Mouse (Mus musculus) bone marrow, adult 2 months (tissue): ENCODE measurements at regions not wholly inside any gene's neighbourhood (a gene's known extent, or its start where the extent isn't known, plus 50 kb on each side); places are given as distances from the start of the nearest gene placed in this dataset.

ENCODE experiments used
- H3K27ac ChIP-seq: fragments of 200-500 bp; 2 replicates; pipeline ENCODE4 v1.5.1; 2012; ENCODE audit warnings: low read depth, mild to moderate bottlenecking, control low read depth, inconsistent platforms, low read length; ENCODE audit not compliant: control insufficient read depth, poor library complexity, insufficient read depth
- H3K4me1 ChIP-seq: fragments of 200-500 bp; 2 replicates; pipeline ENCODE4 v1.6.1; 2011; ENCODE audit warnings: low read length; ENCODE audit not compliant: control insufficient read depth, insufficient read depth
- H3K4me3 ChIP-seq: fragments of 200-500 bp; replicated peaks from 2 replicates; pipeline ENCODE3; 2011; ENCODE audit warnings: mild to moderate bottlenecking, low read depth, low read length, control low read depth; ENCODE audit not compliant: control insufficient read depth
- CTCF ChIP-seq: fragments of 200-500 bp; IDR thresholded peaks from 2 replicates; pipeline ENCODE4 v1.5.1; 2011; ENCODE audit warnings: low read length, control low read depth; ENCODE audit not compliant: control insufficient read depth, insufficient read depth
- POLR2A ChIP-seq: fragments of 200-500 bp; IDR thresholded peaks from 2 replicates; pipeline ENCODE4 v1.6.1; 2011; ENCODE audit warnings: low read depth, mild to moderate bottlenecking, control low read depth, low read length, borderline replicate concordance; ENCODE audit not compliant: control insufficient read depth
- WGBS: fragments of 180-500 bp; shearing (Covaris S2); methylation state at CpG from one replicate; pipeline ENCODE4 v1.1.7; 2018; 5-methylcytosine and 5-hydroxymethylcytosine counted together

GRCm38 (mm10) chr5:53358181-53358580 is 91.3 kb downstream of the Smim20 start:
- no peak for TF ChIP-seq POLR2A
- no peak for TF ChIP-seq CTCF
- Histone ChIP-seq H3K4me1 (no peaks in the 10 kb centered on the region), H3K4me3 (no peak overlapping the region), H3K27ac (no peak overlapping the region)
- 56% methylated on average over 4 of the region's 4 CpGs for WGBS

GRCm38 (mm10) chr5:53359887-53360286 is 93.0 kb downstream of the Smim20 start:
- Histone ChIP-seq H3K27ac (no peak overlapping the region), H3K4me1 (no peaks in the 10 kb centered on the region)
- WGBS = 84% methylated on average over 12 of the region's 12 CpGs

GRCm38 (mm10) chr5:53361295-53361694 is 94.4 kb downstream of the Smim20 start:
- Histone ChIP-seq H3K4me1 (no peaks in the 10 kb centered on the region), H3K27ac (no peak overlapping the region), H3K4me3 (no peak overlapping the region)
- TF ChIP-seq CTCF (no peak), POLR2A (no peak)
- 10% methylated on average over 6 of the region's 6 CpGs for WGBS

More at GRCm38 (mm10) chr5:53359887-53360286, 93.0 kb downstream of the Smim20 start:
- no peak overlapping the region for H3K4me3 ChIP-seq
- no peak for TF ChIP-seq POLR2A

GRCm38 (mm10) chr5:53363898-53364297 is 97.0 kb downstream of the Smim20 start:
- 76% methylated on average over 8 of the region's 8 CpGs for WGBS
- H3K4me1 ChIP-seq = no peaks in the 10 kb centered on the region
- H3K27ac ChIP-seq = no peak overlapping the region
- TF ChIP-seq CTCF = no peak
- no peak for TF ChIP-seq POLR2A
- H3K4me3 ChIP-seq = no peak overlapping the region

- Histone ChIP-seq H3K27ac (no peak overlapping the region), H3K4me1 (no peaks in the 10 kb centered on the region), H3K4me3 (no peak overlapping the region)
- TF ChIP-seq CTCF = no peak
- TF ChIP-seq POLR2A = no peak
- 79% methylated on average over 6 of the region's 6 CpGs for WGBS
These were observed 98.9 kb upstream of the Rbpj start for GRCm38 (mm10) chr5:53366882-53367561.

GRCm38 (mm10) chr5:53370272-53370671 is 95.7 kb upstream of the Rbpj start:
- Histone ChIP-seq H3K27ac (no peak overlapping the region), H3K4me3 (no peak overlapping the region), H3K4me1 (no peaks in the 10 kb centered on the region)
- TF ChIP-seq CTCF (no peak), POLR2A (no peak)
- WGBS = 87% methylated on average over 7 of the region's 7 CpGs

- H3K4me3 ChIP-seq = no peak overlapping the region
- no peaks in the 10 kb centered on the region for H3K4me1 ChIP-seq
- WGBS = 88% methylated on average over 3 of the region's 3 CpGs
- H3K27ac ChIP-seq = no peak overlapping the region
- TF ChIP-seq CTCF (no peak), POLR2A (no peak)
These were observed 94.3 kb upstream of the Rbpj start for GRCm38 (mm10) chr5:53371638-53372037.

GRCm38 (mm10) chr5:53373315-53373714 is 92.6 kb upstream of the Rbpj start:
- TF ChIP-seq POLR2A (no peak), CTCF (no peak)
- no peak overlapping the region for H3K27ac ChIP-seq
- whole genome bisulfite sequencing = 8% methylated on average over 2 of the region's 2 CpGs
- H3K4me1 ChIP-seq = no peaks in the 10 kb centered on the region
- H3K4me3 ChIP-seq = no peak overlapping the region

GRCm38 (mm10) chr5:53376856-53377255 is 89.1 kb upstream of the Rbpj start:
- Histone ChIP-seq H3K4me3 (no peak overlapping the region), H3K27ac (no peak overlapping the region), H3K4me1 (no peaks in the 10 kb centered on the region; the same call in 1 of the 2 replicates)
- no peak for TF ChIP-seq POLR2A
- no peak for TF ChIP-seq CTCF
- 78% methylated on average over 7 of the region's 7 CpGs for WGBS
